Mouse (Mus musculus): Measurements from ENCODE around the gene Sctr. TPM values are rescaled to one million over a fixed set of nuclear protein-coding genes. Genes with fewer than 3 reads are reported as not detected.

The Sctr gene
- polyA plus RNA-seq, 1 experiment from 2014 or later, result 0.75 TPM

DNA sequence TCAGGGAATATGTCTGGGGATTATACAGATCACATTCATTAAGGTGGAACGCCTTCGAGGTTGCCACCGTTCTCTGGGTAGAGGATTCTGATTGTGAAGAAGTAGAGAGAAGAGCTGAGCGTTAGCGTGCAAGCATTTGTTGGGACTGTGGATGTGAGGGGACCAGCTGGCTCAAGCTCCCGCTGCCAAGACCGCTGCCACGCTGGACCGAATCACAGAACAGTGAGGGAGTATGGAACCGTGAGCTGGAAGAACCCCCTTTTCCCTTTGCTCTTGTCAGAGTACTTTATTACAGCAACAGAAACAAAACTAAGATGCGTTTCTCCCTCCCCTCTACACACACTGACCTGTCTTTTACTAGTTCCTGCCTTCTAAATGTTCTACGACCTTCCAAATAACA is 5.9 kb downstream of the Sctr start:
- Histone ChIP-seq H3K4me3 (no peak overlapping the region), H3K4me2 (no peak overlapping the region), H3K4me1 (peaks cover 6% of the 10 kb centered on the region; the same call in 1 of the 2 replicates), H3K27ac (no peak overlapping the region), H3K27me3 (replicated peaks) (peaks cover 7% of the 10 kb centered on the region; the same call in 1 of the 2 replicates), H3K9me3 (no peaks in the 10 kb centered on the region), H3K9ac (no peak overlapping the region), H3K36me3 (replicated peaks) (no peaks in the 10 kb centered on the region)
- WGBS, result 82% methylated on average over 12 of the region's 12 CpGs
- no peak for ATAC-seq (replicated peaks)

DNA sequence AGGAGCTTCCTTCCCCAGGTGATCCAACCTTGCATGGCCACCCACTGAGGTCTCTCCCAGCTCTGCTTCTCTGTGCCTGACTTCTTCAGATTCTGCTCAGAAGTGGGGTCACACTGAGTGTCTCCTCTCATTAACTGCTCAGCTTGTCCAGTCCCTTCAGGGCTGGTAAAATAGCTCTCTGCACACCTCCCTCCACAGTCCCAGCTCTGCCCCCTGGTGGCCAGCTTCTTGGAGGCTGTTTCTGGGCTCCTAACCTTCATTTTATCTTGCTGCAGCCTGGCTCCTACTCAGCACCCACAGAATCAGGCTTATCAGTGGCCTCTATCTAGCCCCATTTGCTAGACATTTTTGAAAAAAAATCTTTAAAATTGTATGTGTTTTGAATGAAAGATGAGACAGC is 6.4 kb downstream of the Sctr start:
- Histone ChIP-seq H3K27me3 (replicated peaks) (peaks cover 2% of the 10 kb centered on the region; the same call in 1 of the 2 replicates), H3K9ac (no peak overlapping the region)
- no peak for ATAC-seq (replicated peaks)

DNA sequence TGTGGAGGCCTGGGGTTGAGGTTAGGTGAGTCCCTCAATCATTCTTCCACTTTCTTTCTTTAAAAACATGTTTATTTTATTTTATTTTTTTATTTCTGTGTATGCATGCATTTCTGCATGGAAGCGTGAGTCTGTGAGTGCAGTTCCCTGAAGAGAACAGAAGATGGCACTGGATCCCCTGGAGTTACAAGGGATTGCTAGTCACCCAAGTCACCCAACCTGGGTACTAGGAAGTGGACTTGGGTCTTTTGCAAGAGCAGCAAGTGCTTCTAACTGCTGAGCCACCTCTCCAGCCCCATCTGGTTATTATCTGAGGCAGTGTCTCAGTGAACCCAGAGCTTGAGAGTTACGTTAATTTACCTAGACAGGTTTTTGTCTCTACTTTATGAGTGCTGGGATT is 9.5 kb downstream of the Sctr start:
- H3K36me3 ChIP-seq (replicated peaks), result no peaks in the 10 kb centered on the region
- no peaks in the 10 kb centered on the region for H3K9me3 ChIP-seq
- no peaks in the 10 kb centered on the region for H3K4me1 ChIP-seq
- no peak overlapping the region for H3K4me2 ChIP-seq
- no peak for ATAC-seq (replicated peaks)
- no peaks in the 10 kb centered on the region for H3K27me3 ChIP-seq (replicated peaks)
- H3K4me3 ChIP-seq, result no peak overlapping the region
- 78% methylated on average over 2 of the region's 2 CpGs for WGBS
- H3K9ac ChIP-seq, result no peak overlapping the region
- H3K27ac ChIP-seq, result no peak overlapping the region

More for the DNA sequence above, 6.4 kb downstream of the Sctr start:
- no peak overlapping the region for H3K4me3 ChIP-seq
- 0 out of 2 replicates have a peak, but pooled peaks cover under 1% of the 10 kb centered on the region for H3K4me1 ChIP-seq
- no peak overlapping the region for H3K27ac ChIP-seq
- no peak overlapping the region for H3K4me2 ChIP-seq
- no peaks in the 10 kb centered on the region for H3K9me3 ChIP-seq
- H3K36me3 ChIP-seq (replicated peaks), result no peaks in the 10 kb centered on the region

DNA sequence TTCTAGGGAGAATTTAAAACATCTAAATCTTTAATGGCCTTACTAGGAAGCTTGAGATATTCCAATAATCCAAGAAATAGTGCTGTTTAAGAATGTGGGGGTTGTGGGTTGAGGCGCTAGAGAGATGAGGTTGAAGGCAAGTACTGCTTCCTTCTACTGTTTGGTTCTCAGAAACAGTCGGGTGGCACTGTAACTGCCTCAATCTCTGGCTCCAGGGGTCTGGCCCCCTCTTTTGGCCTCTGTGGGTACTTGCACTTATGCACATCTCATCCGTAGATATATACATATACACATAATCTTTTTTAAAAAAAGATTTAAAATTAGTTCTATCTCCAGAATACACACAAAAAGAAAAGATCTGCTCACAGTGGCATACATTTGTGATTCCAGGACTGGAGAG is 12.2 kb downstream of the Sctr start:
- Histone ChIP-seq H3K27me3 (replicated peaks) (no peaks in the 10 kb centered on the region), H3K4me3 (no peak overlapping the region), H3K36me3 (replicated peaks) (no peaks in the 10 kb centered on the region), H3K9ac (no peak overlapping the region), H3K4me1 (no peaks in the 10 kb centered on the region), H3K4me2 (no peak overlapping the region), H3K9me3 (no peaks in the 10 kb centered on the region), H3K27ac (no peak overlapping the region)
- no peak for ATAC-seq (replicated peaks)
- 28% methylated on average over 3 of the region's 3 CpGs for WGBS

DNA sequence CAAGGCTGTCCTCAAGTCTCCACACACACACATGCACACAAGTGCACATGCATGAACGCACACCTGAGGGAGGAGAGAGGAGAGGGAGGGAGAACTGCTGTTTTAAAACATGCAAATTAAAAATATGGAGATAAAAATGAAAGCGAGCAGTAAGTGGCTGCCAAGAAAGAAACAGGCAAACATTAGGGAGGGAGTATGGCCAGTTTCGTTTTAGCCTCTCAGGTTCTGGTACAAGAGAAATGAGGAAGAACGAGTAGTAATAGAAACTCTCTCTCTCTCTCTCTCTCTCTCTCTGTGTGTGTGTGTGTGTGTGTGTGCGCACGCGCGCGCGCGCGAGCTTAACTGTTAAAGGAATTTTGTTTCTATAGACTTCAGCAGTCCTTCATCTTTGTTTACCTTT is 12.7 kb downstream of the Sctr start:
- ATAC-seq (replicated peaks), result no peak
- 94% methylated on average over 12 of the region's 12 CpGs for WGBS
- no peak overlapping the region for H3K27ac ChIP-seq

DNA sequence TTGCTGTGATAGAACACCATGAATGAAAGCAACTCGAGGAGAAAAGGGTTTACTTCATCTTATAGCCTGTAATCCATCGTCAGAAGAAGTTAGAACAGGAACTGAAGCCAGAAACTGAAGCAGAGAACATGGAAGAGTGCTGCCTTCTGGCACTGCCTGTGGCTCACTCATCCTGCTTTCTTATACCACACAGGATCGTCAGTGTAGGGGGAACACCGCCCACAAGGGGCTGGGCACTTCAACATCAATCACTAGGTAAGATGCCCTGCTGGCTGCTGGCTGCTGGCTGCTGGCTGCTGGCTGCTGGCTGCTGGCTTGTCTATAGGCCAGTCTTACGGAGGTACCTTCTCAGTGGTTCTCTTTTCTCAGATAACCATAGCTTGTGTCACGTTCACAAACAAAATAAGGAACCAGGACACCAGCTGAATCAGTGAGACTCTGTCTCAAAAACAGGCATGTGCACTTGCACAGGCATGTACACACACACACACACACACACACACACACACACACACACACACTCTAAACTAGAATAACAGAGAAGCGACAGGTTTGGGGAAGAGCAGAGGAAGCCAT is 13.7 kb downstream of the Sctr start:
- no peak overlapping the region for H3K9ac ChIP-seq
- no peak overlapping the region for H3K4me3 ChIP-seq
- H3K4me2 ChIP-seq, result no peak overlapping the region
- ATAC-seq (replicated peaks), result no peak
- no peaks in the 10 kb centered on the region for H3K9me3 ChIP-seq
- WGBS, result 81% methylated on average over 7 of the region's 7 CpGs
- H3K27ac ChIP-seq, result no peak overlapping the region
- H3K27me3 ChIP-seq (replicated peaks), result no peaks in the 10 kb centered on the region
- H3K4me1 ChIP-seq, result no peaks in the 10 kb centered on the region
- no peaks in the 10 kb centered on the region for H3K36me3 ChIP-seq (replicated peaks)

More for the DNA sequence above, 12.7 kb downstream of the Sctr start:
- no peaks in the 10 kb centered on the region for H3K4me1 ChIP-seq
- no peaks in the 10 kb centered on the region for H3K27me3 ChIP-seq (replicated peaks)
- no peaks in the 10 kb centered on the region for H3K36me3 ChIP-seq (replicated peaks)
- H3K9me3 ChIP-seq, result no peaks in the 10 kb centered on the region
- no peak overlapping the region for H3K4me3 ChIP-seq
- H3K9ac ChIP-seq, result no peak overlapping the region
- H3K4me2 ChIP-seq, result no peak overlapping the region

DNA sequence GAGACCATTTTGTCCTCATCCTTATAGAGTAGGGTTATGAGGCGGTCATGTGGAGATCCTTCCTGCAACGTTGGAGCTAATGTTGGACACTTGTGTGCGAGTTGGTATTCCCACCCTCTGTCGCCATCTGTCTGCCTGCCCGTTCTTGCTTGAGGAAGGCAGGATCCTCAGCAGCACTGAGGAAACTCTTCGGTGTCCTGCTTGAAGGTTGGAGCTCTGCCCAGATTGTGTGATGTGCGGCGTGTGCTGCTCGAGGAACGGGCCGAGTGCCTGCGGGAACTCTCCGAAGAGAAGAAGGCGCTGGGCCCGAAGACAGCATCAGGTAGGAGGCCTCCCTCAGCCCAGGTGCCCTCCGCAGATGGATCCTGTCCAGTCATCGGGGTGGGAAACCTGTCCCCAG is 15.3 kb downstream of the Sctr start:
- 91% methylated on average over 17 of the region's 17 CpGs for whole genome bisulfite sequencing
- Histone ChIP-seq H3K36me3 (replicated peaks) (no peaks in the 10 kb centered on the region), H3K9me3 (no peaks in the 10 kb centered on the region), H3K4me2 (no peak overlapping the region), H3K27me3 (replicated peaks) (no peaks in the 10 kb centered on the region), H3K27ac (no peak overlapping the region), H3K4me3 (no peak overlapping the region), H3K9ac (no peak overlapping the region), H3K4me1 (no peaks in the 10 kb centered on the region)
- no peak for ATAC-seq (replicated peaks)

DNA sequence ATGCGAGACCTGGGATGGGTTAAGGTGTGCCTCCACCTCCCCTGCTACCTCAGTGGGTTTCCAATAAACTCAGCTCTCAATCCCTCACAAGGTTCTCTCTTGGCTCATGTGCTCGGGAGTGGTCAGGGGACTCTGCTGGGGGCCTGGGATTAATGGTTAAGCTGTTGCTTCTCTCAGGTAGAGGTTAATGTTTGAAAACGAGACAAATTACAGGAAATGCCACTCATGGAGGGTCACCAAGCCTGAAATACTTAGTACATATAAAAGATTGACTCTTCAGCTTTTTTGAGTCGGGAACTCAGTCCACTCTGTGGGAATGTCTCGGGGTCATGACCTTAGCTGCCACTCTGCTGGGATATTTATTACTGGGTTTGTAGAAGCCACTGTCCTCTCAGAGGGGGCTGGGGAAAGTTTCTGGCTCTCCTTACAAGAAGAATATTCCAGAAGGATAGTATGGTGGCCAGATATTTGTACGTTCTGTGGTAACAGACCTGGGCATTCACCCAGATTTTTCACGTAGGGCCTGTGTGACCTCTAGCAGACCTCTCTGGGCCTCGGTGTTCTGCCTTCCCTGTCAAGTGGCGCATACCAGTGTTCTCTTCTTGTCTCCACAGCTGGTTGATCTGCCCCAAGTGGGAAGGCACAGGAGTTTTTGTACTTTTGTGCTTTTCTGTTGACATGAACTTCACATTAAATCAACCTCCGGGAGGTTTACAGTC is 17.8 kb downstream of the Sctr start:
- Histone ChIP-seq H3K36me3 (replicated peaks) (no peaks in the 10 kb centered on the region), H3K4me3 (no peak overlapping the region), H3K9me3 (no peaks in the 10 kb centered on the region), H3K27ac (no peak overlapping the region), H3K4me1 (no peaks in the 10 kb centered on the region), H3K27me3 (replicated peaks) (no peaks in the 10 kb centered on the region), H3K9ac (no peak overlapping the region), H3K4me2 (no peak overlapping the region)
- 76% methylated on average over 10 of the region's 10 CpGs for WGBS
- ATAC-seq (replicated peaks), result no peak

DNA sequence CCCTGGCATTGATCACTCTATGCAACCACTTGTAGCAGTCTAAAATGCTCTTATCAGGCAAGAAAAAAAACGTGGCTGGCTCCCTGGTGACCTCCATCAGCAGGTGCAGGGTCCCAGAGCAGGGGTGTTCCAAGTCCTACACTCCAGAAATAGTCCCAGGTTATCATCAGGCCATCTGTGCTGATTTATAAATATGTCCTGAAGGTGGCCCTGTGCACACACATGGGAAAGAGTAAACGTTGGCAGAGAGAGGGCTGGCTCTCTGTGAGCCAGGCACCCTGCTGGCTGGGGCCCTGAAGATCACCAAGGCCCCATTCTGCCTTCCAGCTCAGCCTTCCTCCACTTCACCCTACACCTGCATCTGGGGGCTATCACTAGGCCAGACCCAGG is 18.4 kb downstream of the Sctr start:
- Histone ChIP-seq H3K9me3 (no peaks in the 10 kb centered on the region), H3K4me1 (no peaks in the 10 kb centered on the region), H3K27ac (no peak overlapping the region), H3K27me3 (replicated peaks) (no peaks in the 10 kb centered on the region), H3K4me3 (no peak overlapping the region), H3K36me3 (replicated peaks) (no peaks in the 10 kb centered on the region), H3K4me2 (no peak overlapping the region), H3K9ac (no peak overlapping the region)
- no peak for ATAC-seq (replicated peaks)
- WGBS, result 21% methylated on average over 2 of the region's 2 CpGs

DNA sequence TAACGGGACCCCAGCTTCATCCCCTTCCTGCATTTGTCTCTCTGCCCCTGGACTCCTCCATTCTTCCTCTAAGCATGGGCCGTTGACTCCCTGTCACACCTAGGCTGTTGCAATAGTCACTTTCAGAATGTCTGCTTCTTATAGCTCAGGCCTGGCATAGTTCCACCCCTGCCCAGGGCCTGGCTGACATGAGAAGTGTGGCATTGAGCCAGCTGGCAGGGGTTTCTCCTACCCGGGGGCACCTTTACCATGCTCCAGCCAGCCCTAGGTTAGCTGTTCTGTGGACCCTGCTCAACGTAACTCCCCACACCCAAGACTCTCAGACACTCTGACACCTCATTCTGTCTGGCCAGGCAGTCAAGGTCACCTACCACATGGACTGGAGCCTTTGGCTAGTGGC is 21.0 kb downstream of the Sctr start:
- Histone ChIP-seq H3K4me3 (no peak overlapping the region), H3K27ac (no peak overlapping the region), H3K4me1 (no peaks in the 10 kb centered on the region), H3K9ac (no peak overlapping the region), H3K9me3 (no peaks in the 10 kb centered on the region), H3K4me2 (no peak overlapping the region), H3K27me3 (replicated peaks) (no peaks in the 10 kb centered on the region), H3K36me3 (replicated peaks) (no peaks in the 10 kb centered on the region)
- 62% methylated on average over 4 of the region's 4 CpGs for WGBS
- ATAC-seq (replicated peaks), result no peak

DNA sequence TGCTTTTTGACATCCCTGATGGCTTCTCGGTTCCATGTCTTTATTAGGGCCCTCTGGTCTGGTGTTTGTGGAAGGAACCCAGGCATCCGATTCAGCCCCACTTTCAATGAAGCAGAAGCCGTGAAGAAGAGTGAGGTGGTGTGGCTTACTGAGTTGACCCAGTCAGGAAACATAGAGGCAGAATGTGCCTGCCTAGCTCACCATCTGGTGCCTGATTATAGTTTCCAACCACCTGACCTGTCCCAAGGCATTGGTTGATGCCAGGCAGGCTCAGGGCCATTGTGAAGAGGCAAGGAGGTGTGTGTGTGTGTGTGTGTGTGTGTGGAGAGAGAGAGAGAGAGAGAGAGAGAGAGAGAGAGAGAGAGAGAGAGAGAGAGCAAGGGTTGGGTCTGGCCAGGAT is 23.8 kb downstream of the Sctr start:
- no peak for ATAC-seq (replicated peaks)
- H3K27ac ChIP-seq, result no peak overlapping the region
- H3K27me3 ChIP-seq (replicated peaks), result no peaks in the 10 kb centered on the region
- no peak overlapping the region for H3K9ac ChIP-seq
- no peaks in the 10 kb centered on the region for H3K36me3 ChIP-seq (replicated peaks)
- WGBS, result 87% methylated on average over 3 of the region's 3 CpGs
- H3K4me1 ChIP-seq, result no peaks in the 10 kb centered on the region
- H3K4me2 ChIP-seq, result no peak overlapping the region
- no peaks in the 10 kb centered on the region for H3K9me3 ChIP-seq
- no peak overlapping the region for H3K4me3 ChIP-seq

DNA sequence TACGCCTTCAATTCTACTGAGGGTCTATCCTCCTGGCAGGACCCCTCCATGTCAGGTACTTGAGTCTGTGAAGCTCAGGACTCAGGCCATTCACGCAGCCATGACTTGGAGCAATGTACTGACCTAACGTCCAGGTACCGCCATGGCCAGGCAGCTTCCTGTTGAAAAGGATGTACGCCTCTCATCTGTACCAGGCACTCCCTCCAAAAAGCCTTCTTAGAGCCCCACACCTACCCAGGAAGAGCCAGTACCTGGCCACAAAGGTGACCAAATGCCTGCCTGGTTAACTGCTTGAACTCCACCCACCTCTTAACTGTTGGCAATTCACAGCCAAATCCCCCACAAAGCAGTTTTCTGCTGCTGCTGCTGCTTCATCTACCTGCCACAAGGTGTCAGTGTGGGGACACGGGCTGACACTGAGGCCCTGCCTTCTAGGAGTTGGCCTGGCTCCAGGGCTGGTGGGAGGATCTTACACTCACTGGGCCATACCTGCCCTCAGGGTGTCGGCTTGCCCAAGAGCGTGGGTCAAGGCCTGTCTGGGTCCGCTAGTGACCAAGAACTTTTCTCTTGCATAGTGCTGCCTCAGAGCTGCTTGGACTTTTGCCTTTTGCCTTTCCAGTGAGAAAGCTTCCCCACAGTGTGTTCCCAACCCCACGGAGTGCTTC is 26.2 kb downstream of the Sctr start:
- no peaks in the 10 kb centered on the region for H3K27me3 ChIP-seq (replicated peaks)
- 43% methylated on average over 10 of the region's 10 CpGs for WGBS
- no peak overlapping the region for H3K27ac ChIP-seq
- ATAC-seq (replicated peaks), result peak; percentile 77
- no peaks in the 10 kb centered on the region for H3K4me1 ChIP-seq
- no peaks in the 10 kb centered on the region for H3K9me3 ChIP-seq
- no peak overlapping the region for H3K9ac ChIP-seq
- H3K36me3 ChIP-seq (replicated peaks), result no peaks in the 10 kb centered on the region
- no peak overlapping the region for H3K4me3 ChIP-seq
- H3K4me2 ChIP-seq, result no peak overlapping the region

DNA sequence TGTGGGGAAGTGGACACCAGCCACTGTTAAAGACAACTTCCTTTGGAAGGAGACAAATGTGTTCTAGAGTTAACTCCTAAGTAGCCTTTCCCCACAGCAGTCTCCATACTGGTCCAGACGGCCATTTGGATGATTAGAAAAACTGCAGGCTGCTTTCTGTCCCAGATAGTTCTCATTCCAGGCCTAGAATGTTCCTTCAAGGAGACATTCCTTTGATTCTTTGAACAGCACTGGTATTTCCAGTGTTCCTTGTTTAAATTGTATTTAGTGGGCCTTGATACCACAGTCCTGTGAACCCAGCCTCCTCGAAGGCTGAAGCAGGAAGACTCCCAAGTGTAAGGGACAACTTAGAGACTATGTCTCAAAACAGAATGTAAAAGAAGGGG is 26.8 kb downstream of the Sctr start:
- H3K4me3 ChIP-seq, result no peak overlapping the region
- no peaks in the 10 kb centered on the region for H3K9me3 ChIP-seq
- no peaks in the 10 kb centered on the region for H3K36me3 ChIP-seq (replicated peaks)
- no peaks in the 10 kb centered on the region for H3K27me3 ChIP-seq (replicated peaks)
- no peak overlapping the region for H3K27ac ChIP-seq
- no peak overlapping the region for H3K9ac ChIP-seq
- WGBS, result 88% methylated on average over 2 of the region's 2 CpGs
- no peak for ATAC-seq (replicated peaks)
- no peaks in the 10 kb centered on the region for H3K4me1 ChIP-seq
- H3K4me2 ChIP-seq, result no peak overlapping the region
